Mouse (Mus musculus) liver, embryonic 11.5 days (tissue): ENCODE measurements around the gene St3gal4. TPM values are rescaled to one million over a fixed set of nuclear protein-coding genes. Genes with fewer than 3 reads are reported as not detected.

Experiments used
- ATAC-seq: fragments of 200-750 bp; cut with Nextera tagmentation; replicated peaks from 2 replicates; pipeline ENCODE4 v1.8.0; 2017; ENCODE audit warnings: moderate number of reproducible peaks, mild to moderate bottlenecking, moderate TSS enrichment, moderate library complexity; ENCODE audit not compliant: low FRiP score
- DNase-seq: peaks from one replicate; pipeline ENCODE4 v3.0.0-alpha.2; 2017; ENCODE audit warnings: low spot score
- H3K27ac ChIP-seq: fragments of 300-500 bp; sonication (generic); 2 replicates; pipeline ENCODE4 v1.5.1; 2014; ENCODE audit warnings: mild to moderate bottlenecking, low read depth, low read length, control low read depth
- H3K27me3 ChIP-seq: fragments of 300-500 bp; sonication (generic); replicated peaks from 2 replicates; pipeline ENCODE4 v1.6.1; 2014; ENCODE audit warnings: low read length, mixed read lengths; ENCODE audit not compliant: control insufficient read depth, insufficient read depth
- H3K36me3 ChIP-seq: fragments of 300-500 bp; sonication (generic); 2 replicates; pipeline ENCODE4 v1.6.1; 2014; ENCODE audit warnings: mild to moderate bottlenecking, low read length, moderate library complexity, mixed read lengths; ENCODE audit not compliant: control insufficient read depth, insufficient read depth
- H3K4me1 ChIP-seq: fragments of 300-500 bp; sonication (generic); replicated peaks from 2 replicates; pipeline ENCODE4 v1.6.1; 2014; ENCODE audit warnings: low read length, mixed read lengths; ENCODE audit not compliant: control insufficient read depth, insufficient read depth
- H3K4me2 ChIP-seq: fragments of 300-500 bp; sonication (generic); 2 replicates; pipeline ENCODE4 v1.6.1; 2014; ENCODE audit warnings: mild to moderate bottlenecking, control low read depth, moderate library complexity
- H3K4me3 ChIP-seq: fragments of 300-500 bp; sonication (generic); 2 replicates; pipeline ENCODE4 v1.5.1; 2014; ENCODE audit warnings: low read depth, low read length, control low read depth
- H3K9ac ChIP-seq: fragments of 300-500 bp; sonication (generic); 2 replicates; pipeline ENCODE4 v1.6.1; 2014; ENCODE audit warnings: low read depth, low read length, control low read depth
- H3K9me3 ChIP-seq: fragments of 300-500 bp; sonication (generic); 2 replicates; pipeline ENCODE4 v1.6.1; 2016; ENCODE audit warnings: low read length, inconsistent platforms, mixed read lengths; ENCODE audit not compliant: control insufficient read depth
- WGBS: fragments of 180-500 bp; shearing (Covaris S2); extraction: QIAGEN DNeasy Blood & Tissue Kit; methylation state at CpG from one replicate; pipeline ENCODE4 v1.1.7; 2014; 5-methylcytosine and 5-hydroxymethylcytosine counted together
- polyA plus RNA-seq: library from polyadenylated mRNA; unstranded; fragments of >200 nt; fragmentation: Nextera tagmentation; extraction: Ambion mirVana; gene quantifications from 2 replicates; pipeline ENCODE4 v1.2.1, GENCODE M21; 2014

Gene St3gal4
- polyA plus RNA-seq, result 34.8 and 40.1 TPM in 2 replicates

DNA sequence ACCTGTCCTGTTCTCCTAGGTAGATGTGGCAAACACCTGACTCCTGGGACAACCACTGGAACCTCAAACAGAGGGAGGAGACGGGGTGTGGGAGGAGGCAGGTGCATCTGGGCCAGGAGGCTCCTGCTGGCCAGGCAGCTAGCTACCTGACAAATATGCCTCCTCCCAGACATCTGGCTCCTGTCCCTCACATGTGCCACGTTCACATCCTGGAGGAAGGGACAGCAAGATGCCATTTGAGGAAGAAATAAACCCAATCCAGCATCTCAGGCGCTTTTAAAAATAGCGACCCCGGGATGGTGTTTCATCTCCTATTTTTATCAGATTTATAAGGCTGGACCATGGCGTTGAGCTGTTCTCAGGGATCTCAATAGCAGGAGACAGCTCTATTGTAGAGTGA lies at the start of gene St3gal4:
TSS of gene St3gal4 (minus strand) at position 101 of the 400 bp plus-strand sequence.
- 83% methylated on average over 6 of the region's 6 CpGs for WGBS
- no peak for DNase-seq
- peak within 1 kb of the TSS; percentile 97 for H3K27ac ChIP-seq
- peak within 1 kb of the TSS; percentile 91 for H3K4me2 ChIP-seq
- H3K4me1 ChIP-seq, result peaks cover 47% of the 10 kb centered on the region
- H3K36me3 ChIP-seq, result peaks cover 3% of the 10 kb centered on the region
- no peaks in the 10 kb centered on the region for H3K9me3 ChIP-seq
- ATAC-seq, result no peak
- H3K27me3 ChIP-seq, result no peaks in the 10 kb centered on the region
- H3K4me3 ChIP-seq, result peak within 1 kb of the TSS; percentile 83
- peak within 1 kb of the TSS; percentile 95 for H3K9ac ChIP-seq

DNA sequence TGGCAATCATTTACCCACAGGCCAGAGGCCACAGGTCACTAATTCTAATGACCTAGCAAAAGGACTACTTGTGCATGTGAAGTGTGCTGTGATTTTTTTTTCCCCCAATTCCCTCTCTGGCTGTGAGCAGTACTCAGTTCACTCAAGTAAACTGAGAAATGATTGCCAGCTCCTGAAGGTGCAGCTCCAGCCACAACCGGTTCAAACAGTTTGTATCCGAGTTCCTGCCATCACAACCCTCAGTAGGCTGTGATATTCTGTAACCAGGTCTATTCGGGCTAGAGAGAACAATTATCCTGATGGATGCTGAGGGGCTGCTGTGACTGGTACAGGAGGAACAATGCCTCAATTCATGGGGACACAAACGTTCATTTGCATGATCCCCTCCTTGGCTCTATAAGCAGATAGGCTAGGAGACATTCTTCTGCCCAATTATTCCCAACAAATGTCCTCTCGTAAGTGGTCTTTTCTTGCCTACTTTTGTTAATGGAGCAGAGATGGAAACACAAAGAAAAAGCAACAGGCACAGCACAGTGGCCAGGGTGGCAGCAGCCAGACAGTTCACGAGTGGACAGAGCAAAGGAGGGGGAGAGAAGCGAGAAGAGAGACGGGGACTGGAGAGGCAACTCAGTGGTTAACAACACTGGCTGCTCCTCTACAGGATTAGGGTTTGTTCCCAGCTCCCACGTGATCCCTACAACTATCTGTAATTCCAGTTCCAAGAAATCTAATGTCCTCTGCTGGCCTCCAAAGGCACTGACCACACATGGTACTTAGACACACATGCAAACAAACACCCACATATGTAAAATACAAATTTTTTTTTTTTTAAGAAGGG lies 47.9 kb upstream of the St3gal4 start:
- Histone ChIP-seq H3K36me3 (peaks cover 10% of the 10 kb centered on the region; the same call in 1 of the 2 replicates), H3K4me1 (no peaks in the 10 kb centered on the region), H3K4me2 (no peak overlapping the region), H3K4me3 (no peak overlapping the region), H3K9me3 (no peaks in the 10 kb centered on the region), H3K27me3 (no peaks in the 10 kb centered on the region), H3K27ac (no peak overlapping the region), H3K9ac (no peak overlapping the region)
- DNase-seq (no peak), ATAC-seq (0 out of 2 replicates have a peak, but pooled peaks have one; percentile 3)
- 73% methylated on average over 9 of the region's 9 CpGs for WGBS

DNA sequence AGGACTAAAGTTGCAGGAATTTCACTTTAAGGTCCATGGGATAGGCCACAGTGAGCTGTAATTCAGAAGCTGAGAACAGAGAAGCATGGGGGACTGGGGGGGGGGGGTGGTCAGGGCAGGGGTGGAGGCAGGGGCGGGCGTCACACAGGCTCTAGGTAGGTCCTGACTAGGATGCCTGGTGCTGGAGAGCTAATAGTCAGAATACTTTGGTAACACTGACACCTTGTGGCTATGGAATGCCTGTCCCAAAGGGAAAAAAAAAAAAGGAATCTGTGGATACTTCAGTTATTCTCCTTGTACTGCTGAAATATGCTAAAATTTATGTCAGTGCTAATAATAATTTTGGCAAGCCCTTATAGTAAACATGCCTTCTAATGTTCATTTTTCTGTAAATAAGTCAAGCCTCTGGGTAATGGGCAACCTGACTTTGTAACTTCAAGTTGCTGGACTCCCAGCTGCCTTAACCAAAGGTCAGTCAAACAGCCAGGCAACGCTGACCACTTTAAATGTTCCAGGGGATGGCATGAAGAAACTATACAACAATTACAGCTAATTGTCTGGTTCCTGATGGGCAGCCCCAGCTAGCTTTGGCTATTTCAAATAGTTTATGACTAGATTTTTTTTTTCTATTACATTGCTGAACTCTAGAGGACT lies 47.2 kb upstream of the St3gal4 start:
- ATAC-seq (peak; percentile 61), DNase-seq (no peak)
- Histone ChIP-seq H3K4me1 (no peaks in the 10 kb centered on the region), H3K9me3 (no peaks in the 10 kb centered on the region), H3K36me3 (peaks cover 10% of the 10 kb centered on the region; the same call in 1 of the 2 replicates), H3K27me3 (no peaks in the 10 kb centered on the region), H3K27ac (no peak overlapping the region), H3K4me2 (no peak overlapping the region), H3K9ac (no peak overlapping the region), H3K4me3 (no peak overlapping the region)
- 43% methylated on average over 3 of the region's 3 CpGs for WGBS

GRCm38 (mm10) chr9:35164142-35164874 lies 45.2 kb upstream of the St3gal4 start:
- Histone ChIP-seq H3K27ac (no peak overlapping the region), H3K36me3 (peaks cover 7% of the 10 kb centered on the region; the same call in 1 of the 2 replicates)
- WGBS, result 69% methylated on average over 5 of the region's 5 CpGs

GRCm38 (mm10) chr9:35163011-35163690 lies 44.1 kb upstream of the St3gal4 start:
- H3K27me3 ChIP-seq, result no peaks in the 10 kb centered on the region
- 89% methylated on average over 11 of the region's 11 CpGs for WGBS
- DNase-seq, result no peak
- no peaks in the 10 kb centered on the region for H3K9me3 ChIP-seq
- H3K4me3 ChIP-seq, result no peak overlapping the region
- H3K4me1 ChIP-seq, result no peaks in the 10 kb centered on the region
- H3K27ac ChIP-seq, result no peak overlapping the region; the same call in 1 of the 2 replicates
- peaks cover 3% of the 10 kb centered on the region; the same call in 1 of the 2 replicates for H3K36me3 ChIP-seq
- no peak overlapping the region for H3K4me2 ChIP-seq
- ATAC-seq, result no peak
- no peak overlapping the region for H3K9ac ChIP-seq

More at GRCm38 (mm10) chr9:35164142-35164874, 45.2 kb upstream of the St3gal4 start:
- H3K4me1 ChIP-seq, result no peaks in the 10 kb centered on the region
- H3K9ac ChIP-seq, result no peak overlapping the region
- H3K4me2 ChIP-seq, result no peak overlapping the region
- no peak for DNase-seq
- no peaks in the 10 kb centered on the region for H3K9me3 ChIP-seq
- H3K4me3 ChIP-seq, result no peak overlapping the region
- no peaks in the 10 kb centered on the region for H3K27me3 ChIP-seq
- ATAC-seq, result no peak

DNA sequence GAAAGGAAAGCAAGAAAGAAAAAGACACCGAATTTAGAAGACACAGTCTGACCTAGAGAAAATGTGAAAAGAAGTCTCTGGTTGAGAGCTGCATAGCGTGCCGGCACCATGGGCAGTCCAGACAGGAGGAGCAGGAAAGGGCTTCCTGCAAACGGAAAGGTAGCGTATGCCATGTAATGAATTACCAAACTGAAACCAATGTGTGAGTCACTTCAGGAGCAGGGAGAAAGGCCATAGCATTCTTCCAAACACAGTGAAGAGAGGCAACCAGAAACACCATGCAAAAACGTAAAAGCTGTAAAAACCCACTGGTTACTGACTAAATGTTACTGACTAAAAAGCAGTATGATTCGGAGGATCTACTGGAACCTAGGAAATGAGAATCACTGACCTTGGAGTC lies 42.7 kb upstream of the St3gal4 start:
- H3K27me3 ChIP-seq, result no peaks in the 10 kb centered on the region
- DNase-seq (no peak), ATAC-seq (no peak)
- WGBS, result 84% methylated on average over 7 of the region's 7 CpGs
- peaks cover 3% of the 10 kb centered on the region; the same call in 1 of the 2 replicates for H3K36me3 ChIP-seq
- no peak overlapping the region for H3K27ac ChIP-seq
- no peak overlapping the region for H3K4me2 ChIP-seq
- no peaks in the 10 kb centered on the region for H3K4me1 ChIP-seq
- no peak overlapping the region for H3K9ac ChIP-seq
- H3K9me3 ChIP-seq, result no peaks in the 10 kb centered on the region
- no peak overlapping the region for H3K4me3 ChIP-seq

DNA sequence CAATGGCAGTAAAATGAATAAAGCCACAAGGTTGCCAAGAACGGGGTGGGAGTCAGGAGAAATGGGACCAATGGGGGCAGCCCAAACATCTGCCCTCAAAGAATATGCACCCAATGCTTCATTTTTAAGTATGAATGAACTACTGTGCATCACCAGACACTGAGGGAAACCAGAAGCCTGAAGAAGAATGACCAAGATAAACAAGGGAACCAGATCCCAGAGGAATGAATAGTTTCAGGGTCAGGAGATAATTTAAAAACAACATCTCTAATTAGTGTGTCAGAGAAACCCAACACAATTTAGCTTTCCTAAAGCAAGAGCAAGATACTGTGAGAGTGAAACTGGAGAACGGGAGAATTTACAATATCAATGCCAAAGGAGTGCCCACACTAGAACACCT lies 41.6 kb upstream of the St3gal4 start:
- Histone ChIP-seq H3K27me3 (no peaks in the 10 kb centered on the region), H3K4me2 (no peak overlapping the region), H3K9me3 (no peaks in the 10 kb centered on the region), H3K9ac (no peak overlapping the region), H3K27ac (no peak overlapping the region), H3K36me3 (peaks cover 3% of the 10 kb centered on the region; the same call in 1 of the 2 replicates), H3K4me1 (no peaks in the 10 kb centered on the region; the same call in 1 of the 2 replicates), H3K4me3 (no peak overlapping the region)
- WGBS, result 74% methylated on average over 2 of the region's 2 CpGs
- no peak for ATAC-seq
- DNase-seq, result no peak

GRCm38 (mm10) chr9:35158477-35158876 lies 39.4 kb upstream of the St3gal4 start:
- Histone ChIP-seq H3K27me3 (no peaks in the 10 kb centered on the region), H3K27ac (no peak overlapping the region), H3K4me3 (no peak overlapping the region), H3K9me3 (no peaks in the 10 kb centered on the region), H3K4me1 (no peaks in the 10 kb centered on the region; the same call in 1 of the 2 replicates), H3K36me3 (peaks cover 3% of the 10 kb centered on the region; the same call in 1 of the 2 replicates), H3K9ac (no peak overlapping the region), H3K4me2 (no peak overlapping the region)
- ATAC-seq (no peak), DNase-seq (no peak)
- 78% methylated on average over 3 of the region's 3 CpGs for WGBS
